Mouse (Mus musculus): ENCODE data around the gene Mitf. TPM values are rescaled to one million over a fixed set of nuclear protein-coding genes. Genes with fewer than 3 reads are reported as not detected.
A peak's percentile ranks its signal among the peaks of the same experiment; 100 is the strongest.

Mitf gene
- polyA plus RNA-seq, 1 experiment from 2014 or later: 1.7 TPM

DNA sequence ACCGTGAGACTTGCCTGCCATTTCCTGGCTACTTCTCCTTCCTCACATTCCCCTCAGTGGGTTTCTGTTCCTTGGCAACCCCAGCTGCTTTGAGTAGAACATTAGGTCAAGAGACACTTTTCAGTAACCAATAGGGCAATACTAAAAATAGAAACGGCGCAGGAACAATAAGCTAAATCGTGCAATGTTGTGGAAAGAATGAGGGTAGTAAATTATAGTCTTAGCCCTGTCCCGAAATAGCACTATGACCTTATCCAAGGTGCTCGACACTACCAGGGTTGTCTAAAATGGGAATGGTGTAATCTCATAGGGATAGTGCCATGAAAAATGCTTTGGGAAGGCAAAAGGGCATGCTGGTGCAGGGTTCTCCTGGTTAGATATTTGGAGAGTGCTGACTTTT, 70.6 kb downstream of the Mitf start:
- Histone ChIP-seq H3K36me3 (ENCODE audit: control insufficient read depth, insufficient read depth, low read length) (no peaks in the 10 kb centered on the region), H3K4me1 (replicated peaks; ENCODE audit: control insufficient read depth, insufficient read depth, low read length) (no peaks in the 10 kb centered on the region), H3K27me3 (ENCODE audit: control insufficient read depth, insufficient read depth, low read length) (no peaks in the 10 kb centered on the region), H3K4me3 (ENCODE audit: low read depth, low read length) (no peak overlapping the region), H3K4me2 (ENCODE audit: low read depth, low read length, severe bottlenecking) (no peak overlapping the region), H3K9me3 (ENCODE audit: control insufficient read depth, low read length) (no peaks in the 10 kb centered on the region), H3K9ac (ENCODE audit: low read length) (no peak overlapping the region), H3K27ac (ENCODE audit: low read depth, low read length) (no peak overlapping the region)
- no peak for DNase-seq (ENCODE audit: low spot score)
- ATAC-seq (replicated peaks; ENCODE audit: low FRiP score): no peak
- 84% methylated on average over 6 of the region's 6 CpGs for WGBS

DNA sequence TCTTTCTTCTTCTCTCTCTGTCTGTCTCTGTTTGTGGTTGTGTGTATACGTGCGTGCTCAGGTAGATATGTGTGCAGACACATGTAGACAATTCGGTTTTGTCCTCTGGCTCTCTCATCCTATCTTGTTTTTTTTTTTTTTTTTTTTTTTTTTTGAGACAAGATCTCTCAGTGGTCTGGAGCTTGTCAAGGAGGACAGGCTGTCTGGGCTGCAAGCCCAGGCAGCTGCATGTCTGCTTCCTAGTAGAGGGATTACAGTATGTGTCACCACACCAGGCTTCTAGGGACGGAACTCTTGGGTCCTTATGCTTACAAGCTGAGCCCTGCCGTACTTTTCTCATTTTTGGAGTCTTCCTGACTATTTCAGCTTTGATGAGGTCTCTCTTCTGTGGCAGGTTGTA, 73.5 kb downstream of the Mitf start:
- Histone ChIP-seq H3K4me1 (replicated peaks; ENCODE audit: control insufficient read depth, insufficient read depth, low read length) (0 out of 2 replicates have a peak, but pooled peaks cover 3% of the 10 kb centered on the region), H3K9me3 (ENCODE audit: control insufficient read depth, low read length) (no peaks in the 10 kb centered on the region), H3K27me3 (ENCODE audit: control insufficient read depth, insufficient read depth, low read length) (no peaks in the 10 kb centered on the region), H3K27ac (ENCODE audit: low read depth, low read length) (no peak overlapping the region), H3K4me2 (ENCODE audit: low read depth, low read length, severe bottlenecking) (no peak overlapping the region), H3K36me3 (ENCODE audit: control insufficient read depth, insufficient read depth, low read length) (no peaks in the 10 kb centered on the region), H3K9ac (ENCODE audit: low read length) (no peak overlapping the region), H3K4me3 (ENCODE audit: low read depth, low read length) (no peak overlapping the region)
- 94% methylated on average over 5 of the region's 5 CpGs for WGBS
- ATAC-seq (replicated peaks; ENCODE audit: low FRiP score) (no peak), DNase-seq (ENCODE audit: low spot score) (no peak)

DNA sequence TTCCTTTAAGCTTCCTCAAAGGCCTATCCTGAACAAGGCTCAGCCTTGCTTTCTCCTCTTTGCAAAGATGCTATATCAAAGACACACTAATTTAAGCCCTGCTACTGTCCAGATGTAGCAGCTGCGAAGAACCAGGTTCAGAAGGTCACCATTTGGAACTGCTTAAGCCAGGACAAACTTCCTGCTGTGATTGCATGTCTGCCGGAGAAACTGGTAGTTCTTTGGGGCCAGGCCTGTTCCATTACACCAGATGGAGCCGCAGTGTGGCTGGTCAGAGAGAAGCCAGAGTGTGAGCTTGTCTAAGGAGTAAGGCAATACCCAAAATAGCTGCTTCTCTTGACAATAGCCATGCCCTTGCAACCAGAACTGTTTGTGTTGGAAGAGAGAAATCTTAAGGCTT, 75.1 kb downstream of the Mitf start:
- 52% methylated on average over 3 of the region's 3 CpGs for WGBS
- H3K9ac ChIP-seq (ENCODE audit: low read length): no peak overlapping the region
- H3K27ac ChIP-seq (ENCODE audit: low read depth, low read length): no peak overlapping the region
- 0 out of 2 replicates have a peak, but pooled peaks cover 3% of the 10 kb centered on the region for H3K4me1 ChIP-seq (replicated peaks; ENCODE audit: control insufficient read depth, insufficient read depth, low read length)
- no peaks in the 10 kb centered on the region for H3K36me3 ChIP-seq (ENCODE audit: control insufficient read depth, insufficient read depth, low read length)
- no peaks in the 10 kb centered on the region for H3K27me3 ChIP-seq (ENCODE audit: control insufficient read depth, insufficient read depth, low read length)
- ATAC-seq (replicated peaks; ENCODE audit: low FRiP score) (no peak), DNase-seq (ENCODE audit: low spot score) (no peak)
- H3K4me3 ChIP-seq (ENCODE audit: low read depth, low read length): no peak overlapping the region
- H3K9me3 ChIP-seq (ENCODE audit: control insufficient read depth, low read length): no peaks in the 10 kb centered on the region
- no peak overlapping the region for H3K4me2 ChIP-seq (ENCODE audit: low read depth, low read length, severe bottlenecking)

DNA sequence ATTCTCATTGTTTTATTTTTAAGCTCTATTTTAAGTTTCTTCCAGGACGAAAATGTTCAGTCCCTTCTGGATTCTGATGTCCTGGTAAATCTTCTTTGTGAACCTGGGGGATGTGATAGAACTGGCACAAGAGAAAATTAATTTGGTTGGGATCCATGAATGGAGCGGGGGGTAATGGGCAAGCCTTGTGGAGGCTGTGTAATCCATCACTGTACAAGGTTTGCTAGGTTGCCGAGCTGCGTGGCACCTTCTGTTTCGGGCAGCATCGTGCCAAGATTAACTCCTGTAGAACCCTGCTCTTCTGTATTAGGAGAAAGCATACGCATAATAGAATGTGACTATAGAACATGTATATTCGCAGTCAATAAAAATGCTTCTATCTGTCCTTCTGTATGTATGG, 76.1 kb downstream of the Mitf start:
- H3K36me3 ChIP-seq (ENCODE audit: control insufficient read depth, insufficient read depth, low read length): no peaks in the 10 kb centered on the region
- 87% methylated on average over 8 of the region's 8 CpGs for WGBS
- H3K9me3 ChIP-seq (ENCODE audit: control insufficient read depth, low read length): no peaks in the 10 kb centered on the region
- no peak overlapping the region for H3K9ac ChIP-seq (ENCODE audit: low read length)
- H3K27me3 ChIP-seq (ENCODE audit: control insufficient read depth, insufficient read depth, low read length): no peaks in the 10 kb centered on the region
- no peak overlapping the region for H3K27ac ChIP-seq (ENCODE audit: low read depth, low read length)
- ATAC-seq (replicated peaks; ENCODE audit: low FRiP score) (no peak), DNase-seq (ENCODE audit: low spot score) (no peak)
- H3K4me3 ChIP-seq (ENCODE audit: low read depth, low read length): no peak overlapping the region
- H3K4me1 ChIP-seq (replicated peaks; ENCODE audit: control insufficient read depth, insufficient read depth, low read length): 0 out of 2 replicates have a peak, but pooled peaks cover 3% of the 10 kb centered on the region
- H3K4me2 ChIP-seq (ENCODE audit: low read depth, low read length, severe bottlenecking): no peak overlapping the region

DNA sequence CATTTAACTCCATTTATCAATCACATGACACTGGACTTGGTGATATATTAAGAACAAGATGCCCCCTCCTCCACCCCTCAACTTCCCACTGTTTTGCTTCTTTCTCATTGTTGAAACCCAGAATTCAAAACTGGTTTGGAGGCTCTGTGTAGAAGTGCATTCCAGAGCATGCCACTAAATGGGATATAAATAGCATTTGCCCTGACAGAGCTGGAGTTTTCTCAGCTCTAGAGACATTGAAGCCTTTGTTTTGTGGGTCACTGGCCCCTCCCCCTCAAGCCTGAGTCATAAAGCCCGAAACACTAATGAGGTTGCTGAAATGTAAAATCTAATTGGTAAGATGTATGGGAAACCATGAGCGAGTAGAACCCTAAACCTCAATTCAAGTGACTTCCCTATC, 76.6 kb downstream of the Mitf start:
- H3K27ac ChIP-seq (ENCODE audit: low read depth, low read length): no peak overlapping the region
- H3K4me2 ChIP-seq (ENCODE audit: low read depth, low read length, severe bottlenecking): no peak overlapping the region
- DNase-seq (ENCODE audit: low spot score): peak; percentile 62
- 0 out of 2 replicates have a peak, but pooled peaks cover 3% of the 10 kb centered on the region for H3K4me1 ChIP-seq (replicated peaks; ENCODE audit: control insufficient read depth, insufficient read depth, low read length)
- ATAC-seq (replicated peaks; ENCODE audit: low FRiP score): peak; percentile 63
- no peak overlapping the region for H3K9ac ChIP-seq (ENCODE audit: low read length)
- H3K36me3 ChIP-seq (ENCODE audit: control insufficient read depth, insufficient read depth, low read length): no peaks in the 10 kb centered on the region
- 26% methylated on average over 2 of the region's 2 CpGs for WGBS
- H3K9me3 ChIP-seq (ENCODE audit: control insufficient read depth, low read length): no peaks in the 10 kb centered on the region
- H3K4me3 ChIP-seq (ENCODE audit: low read depth, low read length): no peak overlapping the region
- H3K27me3 ChIP-seq (ENCODE audit: control insufficient read depth, insufficient read depth, low read length): no peaks in the 10 kb centered on the region

DNA sequence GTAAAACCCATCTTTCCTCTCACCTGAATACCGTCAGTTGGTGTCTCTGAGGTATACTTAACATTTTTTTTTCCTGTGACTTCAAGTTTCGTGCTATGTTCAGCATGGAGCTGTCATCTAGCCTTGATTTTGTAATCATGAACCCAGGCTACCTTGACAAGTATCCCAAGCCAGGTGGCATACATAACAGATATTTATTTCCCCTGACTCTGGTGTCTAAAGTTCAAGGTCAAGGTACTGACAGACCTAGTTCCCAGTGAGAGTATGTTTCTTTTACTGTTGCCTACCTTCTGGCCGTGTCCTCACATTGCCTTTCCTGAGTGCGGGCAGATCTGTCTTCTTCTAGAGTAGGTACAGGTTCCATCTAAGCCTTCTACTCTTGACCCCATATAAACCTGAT, 78.1 kb downstream of the Mitf start:
- Histone ChIP-seq H3K27ac (ENCODE audit: low read depth, low read length) (no peak overlapping the region), H3K4me2 (ENCODE audit: low read depth, low read length, severe bottlenecking) (no peak overlapping the region), H3K9ac (ENCODE audit: low read length) (no peak overlapping the region), H3K4me1 (replicated peaks; ENCODE audit: control insufficient read depth, insufficient read depth, low read length) (0 out of 2 replicates have a peak, but pooled peaks cover 3% of the 10 kb centered on the region), H3K9me3 (ENCODE audit: control insufficient read depth, low read length) (no peaks in the 10 kb centered on the region), H3K36me3 (ENCODE audit: control insufficient read depth, insufficient read depth, low read length) (no peaks in the 10 kb centered on the region), H3K4me3 (ENCODE audit: low read depth, low read length) (no peak overlapping the region), H3K27me3 (ENCODE audit: control insufficient read depth, insufficient read depth, low read length) (no peaks in the 10 kb centered on the region)
- 89% methylated on average over 4 of the region's 4 CpGs for WGBS
- DNase-seq (ENCODE audit: low spot score): no peak
- no peak for ATAC-seq (replicated peaks; ENCODE audit: low FRiP score)

DNA sequence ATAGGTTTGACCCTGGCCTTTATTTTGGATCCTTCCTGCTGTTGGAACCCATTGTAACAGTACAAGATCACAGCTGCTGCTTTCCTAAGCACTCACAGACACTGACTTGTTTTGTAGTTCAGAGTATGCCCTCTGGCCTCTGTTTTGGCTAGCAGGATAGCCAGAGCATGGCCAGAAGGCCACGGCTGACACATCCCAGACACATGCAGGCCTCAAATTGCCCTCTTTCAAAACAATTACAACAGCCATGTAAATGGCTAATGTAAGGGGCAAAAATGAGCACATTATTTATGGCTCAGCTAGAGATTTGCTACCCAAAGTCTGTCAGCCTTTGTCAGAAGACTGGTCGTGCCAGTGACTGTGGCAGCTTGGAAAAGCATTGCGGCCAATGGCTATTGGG, 78.8 kb downstream of the Mitf start:
- no peak for DNase-seq (ENCODE audit: low spot score)
- Histone ChIP-seq H3K4me3 (ENCODE audit: low read depth, low read length) (no peak overlapping the region), H3K27me3 (ENCODE audit: control insufficient read depth, insufficient read depth, low read length) (no peaks in the 10 kb centered on the region), H3K4me1 (replicated peaks; ENCODE audit: control insufficient read depth, insufficient read depth, low read length) (0 out of 2 replicates have a peak, but pooled peaks cover 3% of the 10 kb centered on the region), H3K27ac (ENCODE audit: low read depth, low read length) (no peak overlapping the region), H3K4me2 (ENCODE audit: low read depth, low read length, severe bottlenecking) (no peak overlapping the region), H3K36me3 (ENCODE audit: control insufficient read depth, insufficient read depth, low read length) (no peaks in the 10 kb centered on the region), H3K9ac (ENCODE audit: low read length) (no peak overlapping the region), H3K9me3 (ENCODE audit: control insufficient read depth, low read length) (no peaks in the 10 kb centered on the region)
- no peak for ATAC-seq (replicated peaks; ENCODE audit: low FRiP score)
- 74% methylated on average over 3 of the region's 3 CpGs for WGBS

DNA sequence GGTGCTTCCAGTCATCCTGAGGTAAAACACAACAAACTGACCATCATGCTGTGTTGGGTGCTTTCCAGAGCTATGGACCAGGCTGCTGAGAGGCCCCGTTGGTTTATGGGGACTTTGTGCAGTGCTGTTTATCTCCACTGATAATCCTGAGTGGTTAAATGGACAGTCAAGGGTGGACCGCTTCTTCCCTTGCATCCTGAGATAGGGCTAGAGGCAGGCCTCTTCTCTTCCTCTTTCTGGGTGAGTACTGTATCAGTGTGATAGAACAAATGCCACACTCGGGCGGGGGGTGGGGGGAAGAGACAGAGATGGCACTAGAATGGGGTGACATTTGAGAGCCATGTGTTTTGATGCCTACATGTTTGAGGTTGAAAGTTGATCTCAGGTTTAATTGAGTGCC, 81.0 kb downstream of the Mitf start:
- Histone ChIP-seq H3K27me3 (ENCODE audit: control insufficient read depth, insufficient read depth, low read length) (no peaks in the 10 kb centered on the region), H3K4me2 (ENCODE audit: low read depth, low read length, severe bottlenecking) (no peak overlapping the region), H3K36me3 (ENCODE audit: control insufficient read depth, insufficient read depth, low read length) (no peaks in the 10 kb centered on the region), H3K9me3 (ENCODE audit: control insufficient read depth, low read length) (no peaks in the 10 kb centered on the region), H3K4me3 (ENCODE audit: low read depth, low read length) (no peak overlapping the region), H3K4me1 (replicated peaks; ENCODE audit: control insufficient read depth, insufficient read depth, low read length) (0 out of 2 replicates have a peak, but pooled peaks cover 3% of the 10 kb centered on the region), H3K9ac (ENCODE audit: low read length) (no peak overlapping the region), H3K27ac (ENCODE audit: low read depth, low read length) (no peak overlapping the region)
- DNase-seq (ENCODE audit: low spot score) (no peak), ATAC-seq (replicated peaks; ENCODE audit: low FRiP score) (no peak)
- 95% methylated on average over 4 of the region's 4 CpGs for WGBS

DNA sequence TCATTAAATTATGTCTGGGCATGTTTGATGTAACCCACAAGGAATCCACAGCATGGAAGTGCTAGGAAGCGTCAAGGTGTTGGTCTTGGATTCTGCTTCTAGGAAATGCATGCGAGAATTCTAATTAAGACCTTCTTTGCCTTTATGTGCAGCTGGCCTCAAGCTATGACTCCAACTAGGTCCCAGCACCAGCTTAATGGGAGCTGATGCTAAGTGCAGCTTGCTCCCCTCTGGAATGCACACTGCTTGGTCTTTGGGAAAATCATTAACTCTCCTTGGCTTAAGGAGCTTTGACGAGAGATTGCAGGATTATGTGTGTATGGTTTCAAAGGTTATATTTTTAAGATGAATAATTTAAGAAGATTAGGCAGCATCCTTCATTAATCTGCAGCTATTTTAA, 81.7 kb downstream of the Mitf start:
- Histone ChIP-seq H3K27ac (ENCODE audit: low read depth, low read length) (no peak overlapping the region), H3K4me1 (replicated peaks; ENCODE audit: control insufficient read depth, insufficient read depth, low read length) (0 out of 2 replicates have a peak, but pooled peaks cover under 1% of the 10 kb centered on the region), H3K36me3 (ENCODE audit: control insufficient read depth, insufficient read depth, low read length) (no peaks in the 10 kb centered on the region), H3K9me3 (ENCODE audit: control insufficient read depth, low read length) (no peaks in the 10 kb centered on the region), H3K9ac (ENCODE audit: low read length) (no peak overlapping the region), H3K27me3 (ENCODE audit: control insufficient read depth, insufficient read depth, low read length) (no peaks in the 10 kb centered on the region), H3K4me2 (ENCODE audit: low read depth, low read length, severe bottlenecking) (no peak overlapping the region), H3K4me3 (ENCODE audit: low read depth, low read length) (no peak overlapping the region)
- 47% methylated on average over 3 of the region's 3 CpGs for WGBS
- no peak for DNase-seq (ENCODE audit: low spot score)
- no peak for ATAC-seq (replicated peaks; ENCODE audit: low FRiP score)
